Mouse (Mus musculus) limb, embryonic 10.5 days (tissue): Measurements from ENCODE around the gene Gjc3. TPM values are rescaled to one million over a fixed set of nuclear protein-coding genes. Genes with fewer than 3 reads are reported as not detected.

Experiments
- DNase-seq: peaks from one replicate; pipeline ENCODE4 v3.0.0-alpha.2; 2017; ENCODE audit warnings: low spot score
- H3K27ac ChIP-seq: fragments of 300-500 bp; sonication (generic); 2 replicates; pipeline ENCODE4 v1.5.1; 2016; ENCODE audit warnings: mild to moderate bottlenecking
- H3K27me3 ChIP-seq: fragments of 300-500 bp; sonication (generic); 2 replicates; pipeline ENCODE4 v1.6.1; 2016; ENCODE audit warnings: low read depth, mild to moderate bottlenecking; ENCODE audit not compliant: poor library complexity, severe bottlenecking
- H3K36me3 ChIP-seq: fragments of 300-500 bp; sonication (generic); 2 replicates; pipeline ENCODE4 v1.6.1; 2016; ENCODE audit warnings: mild to moderate bottlenecking, moderate library complexity
- H3K4me1 ChIP-seq: fragments of 300-500 bp; sonication (generic); 2 replicates; pipeline ENCODE4 v1.6.1; 2016
- H3K4me3 ChIP-seq: fragments of 300-500 bp; sonication (generic); 2 replicates; pipeline ENCODE4 v1.5.1; 2016; ENCODE audit warnings: mild to moderate bottlenecking, moderate library complexity
- H3K9me3 ChIP-seq: fragments of 300-500 bp; sonication (generic); replicated peaks from 2 replicates; pipeline ENCODE4 v1.6.1; 2016; ENCODE audit warnings: mild to moderate bottlenecking
- WGBS: fragments of 180-500 bp; shearing (Covaris S2); methylation state at CpG from one replicate; pipeline ENCODE4 v1.1.7; 2016; 5-methylcytosine and 5-hydroxymethylcytosine counted together
- polyA plus RNA-seq: library from polyadenylated mRNA; unstranded; fragments of >200 nt; fragmentation: Nextera tagmentation; extraction: Ambion mirVana; gene quantifications from 2 replicates; pipeline ENCODE4 v1.2.1, GENCODE M21; 2016

The Gjc3 gene
- 0.04 TPM in 1 of 2 replicates, not detected in the other for polyA plus RNA-seq

DNA sequence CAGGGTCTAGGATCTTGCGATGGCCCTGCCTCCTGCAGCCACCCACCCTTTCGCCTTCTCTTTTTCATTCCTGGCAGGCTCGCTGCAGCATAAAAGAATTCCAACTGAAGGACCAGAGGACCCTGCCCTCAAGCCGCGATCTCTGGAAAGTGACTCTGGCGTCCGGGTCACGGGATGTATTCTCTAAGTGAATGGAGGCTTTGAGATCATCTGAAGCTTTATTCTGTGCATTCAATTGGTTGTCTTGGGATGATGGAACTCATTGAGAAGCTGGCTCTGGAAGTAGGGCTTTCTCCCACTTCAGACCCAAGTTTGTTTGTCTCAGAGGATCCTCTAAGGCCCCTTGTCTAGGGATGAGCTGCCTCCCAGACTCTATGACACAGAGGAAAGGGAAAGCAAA is at the start of gene Gjc3:
Gene Gjc3 (minus strand): TSS at position 154 of the 400 bp plus-strand sequence.
- Histone ChIP-seq H3K27me3 (no peaks in the 10 kb centered on the region), H3K4me1 (no peaks in the 10 kb centered on the region), H3K27ac (no peak within 1 kb of the TSS), H3K9me3 (no peaks in the 10 kb centered on the region), H3K36me3 (no peaks in the 10 kb centered on the region), H3K4me3 (no peak within 1 kb of the TSS)
- DNase-seq: no peak
- 89% methylated on average over 8 of the region's 8 CpGs for WGBS

DNA sequence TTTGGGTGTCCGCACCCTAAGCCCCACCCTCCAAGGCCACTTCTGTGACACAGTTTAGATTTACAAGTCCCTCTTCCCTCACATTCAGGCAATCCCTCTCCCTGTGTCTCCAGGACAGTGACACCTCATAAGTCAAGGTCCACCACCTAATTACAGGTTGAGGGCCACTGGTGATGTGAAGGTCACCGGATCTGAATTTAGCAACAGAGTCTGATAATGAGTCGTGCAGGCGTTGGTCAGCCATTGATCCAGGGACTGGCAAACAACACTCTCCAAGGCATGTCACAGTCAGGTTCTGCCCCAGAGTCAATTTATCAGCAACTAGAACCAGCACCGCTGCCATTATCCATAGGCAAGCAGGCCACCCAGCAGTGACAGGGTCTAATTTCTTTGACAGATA is 49.5 kb upstream of the Gjc3 start:
- 85% methylated on average over 5 of the region's 5 CpGs for WGBS
- Histone ChIP-seq H3K9me3 (no peaks in the 10 kb centered on the region), H3K4me1 (no peaks in the 10 kb centered on the region), H3K36me3 (no peaks in the 10 kb centered on the region), H3K27ac (no peak overlapping the region), H3K4me3 (no peak overlapping the region), H3K27me3 (no peaks in the 10 kb centered on the region)
- no peak for DNase-seq

- H3K36me3 ChIP-seq: no peaks in the 10 kb centered on the region
- no peak overlapping the region for H3K27ac ChIP-seq
- H3K4me1 ChIP-seq: no peaks in the 10 kb centered on the region
- H3K27me3 ChIP-seq: no peaks in the 10 kb centered on the region
- no peak for DNase-seq
- WGBS: 88% methylated on average over 5 of the region's 5 CpGs
- H3K9me3 ChIP-seq: no peaks in the 10 kb centered on the region
- no peak overlapping the region for H3K4me3 ChIP-seq
Measured at GRCm38 (mm10) chr5:138009437-138009836, 46.5 kb upstream of the Gjc3 start.

DNA sequence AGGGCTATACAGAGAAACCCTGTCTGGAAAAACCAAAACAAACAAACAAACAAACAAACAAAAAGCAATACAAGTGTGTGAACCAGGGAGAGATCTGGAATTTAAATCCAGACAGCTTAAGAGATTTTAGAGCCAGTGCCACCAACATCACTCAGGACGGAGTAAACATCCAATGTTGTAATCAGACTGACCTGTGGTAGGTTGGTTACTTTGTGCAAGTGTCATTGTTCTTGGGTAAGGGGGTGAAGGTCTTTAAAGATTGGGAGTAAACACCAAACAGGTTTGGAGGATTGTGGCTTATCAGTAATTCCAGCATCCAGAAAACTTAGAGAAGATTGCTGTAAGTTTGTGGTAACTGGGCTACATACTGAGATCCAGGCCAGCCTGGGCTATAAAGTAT is 23.5 kb upstream of the Gjc3 start:
- no peaks in the 10 kb centered on the region for H3K4me1 ChIP-seq
- peak; percentile 2 for DNase-seq
- no peaks in the 10 kb centered on the region for H3K9me3 ChIP-seq
- H3K36me3 ChIP-seq: no peaks in the 10 kb centered on the region
- H3K4me3 ChIP-seq: no peak overlapping the region
- 74% methylated on average over 1 of the region's 1 CpGs for WGBS
- H3K27me3 ChIP-seq: no peaks in the 10 kb centered on the region
- H3K27ac ChIP-seq: no peak overlapping the region

DNA sequence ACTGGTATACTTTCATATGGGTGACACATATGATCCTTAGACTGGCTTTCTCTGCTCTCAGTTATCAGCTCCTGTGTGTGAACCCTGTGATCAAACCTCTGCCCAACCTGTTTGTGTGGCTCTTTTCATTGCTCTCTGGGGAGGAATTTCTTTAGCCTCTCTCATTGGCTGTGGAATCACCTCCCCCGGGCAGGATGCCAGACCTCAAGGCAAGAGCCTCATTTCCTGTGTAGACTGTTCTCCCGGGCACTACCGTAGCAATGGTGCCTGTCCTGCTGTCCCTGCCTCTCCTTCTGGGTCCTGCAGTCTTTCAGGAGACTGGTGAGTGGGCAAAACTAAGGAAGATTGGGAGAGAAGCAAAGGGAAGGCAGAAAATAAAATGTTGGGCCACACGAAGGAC is 18.4 kb upstream of the Gjc3 start, which contains the start of gene Azgp1:
Gene Azgp1 (plus strand): TSS at position 221 of the 400 bp plus-strand sequence.
- Histone ChIP-seq H3K9me3 (no peaks in the 10 kb centered on the region), H3K36me3 (no peaks in the 10 kb centered on the region), H3K4me3 (no peak within 1 kb of the TSS), H3K27ac (no peak within 1 kb of the TSS), H3K4me1 (no peaks in the 10 kb centered on the region), H3K27me3 (no peaks in the 10 kb centered on the region)
- WGBS: 84% methylated on average over 4 of the region's 4 CpGs
- DNase-seq: no peak

DNA sequence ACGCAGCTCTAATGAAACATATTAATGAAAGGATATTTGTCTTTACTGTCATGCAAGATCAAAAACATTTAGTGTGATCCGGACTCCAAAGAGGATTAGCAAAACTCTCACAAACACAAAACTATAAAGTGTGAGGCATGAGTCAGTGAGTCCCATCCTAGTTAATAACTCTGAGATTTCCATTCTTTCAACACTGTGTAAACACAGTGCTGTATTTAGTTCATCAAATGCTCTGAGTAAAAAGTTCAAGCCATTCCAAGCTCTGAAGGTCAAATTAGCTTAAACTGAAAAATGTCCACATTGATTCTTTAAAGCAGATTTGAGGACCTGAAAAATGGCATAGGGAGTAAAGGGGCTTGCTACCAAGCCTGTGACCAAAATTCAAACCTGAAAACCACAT is 16.2 kb upstream of the Gjc3 start:
- H3K27ac ChIP-seq: no peak overlapping the region
- no peaks in the 10 kb centered on the region for H3K36me3 ChIP-seq
- WGBS: 82% methylated on average over 2 of the region's 2 CpGs
- DNase-seq: no peak
- no peaks in the 10 kb centered on the region for H3K27me3 ChIP-seq
- H3K9me3 ChIP-seq: no peaks in the 10 kb centered on the region
- H3K4me1 ChIP-seq: no peaks in the 10 kb centered on the region
- no peak overlapping the region for H3K4me3 ChIP-seq

GRCm38 (mm10) chr5:137977291-137977690 is 14.4 kb upstream of the Gjc3 start:
- no peaks in the 10 kb centered on the region for H3K27me3 ChIP-seq
- 50% methylated on average over 1 of the region's 1 CpGs for WGBS
- no peak overlapping the region for H3K4me3 ChIP-seq
- H3K27ac ChIP-seq: no peak overlapping the region
- H3K9me3 ChIP-seq: no peaks in the 10 kb centered on the region
- DNase-seq: no peak
- H3K4me1 ChIP-seq: no peaks in the 10 kb centered on the region
- H3K36me3 ChIP-seq: no peaks in the 10 kb centered on the region

DNA sequence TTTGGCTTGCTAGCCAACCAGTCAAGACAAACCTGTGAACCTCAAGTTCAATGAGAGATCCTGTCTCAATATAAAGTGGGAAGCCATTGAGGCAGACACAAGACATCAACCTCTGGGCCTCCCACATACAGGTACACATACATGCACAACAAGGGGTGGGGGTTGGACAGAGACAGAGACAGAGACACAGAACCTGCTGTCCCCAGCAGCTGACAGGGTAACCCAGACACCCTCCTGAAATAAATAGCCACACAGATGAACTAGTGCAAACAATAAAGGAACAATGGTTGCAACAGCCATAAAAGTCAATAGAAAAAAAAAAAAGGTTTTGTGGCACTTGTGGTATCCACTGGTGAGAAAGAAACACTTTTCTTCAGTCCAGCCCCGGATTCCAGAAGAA is 12.5 kb upstream of the Gjc3 start:
- WGBS: 67% methylated on average over 1 of the region's 1 CpGs
- H3K36me3 ChIP-seq: no peaks in the 10 kb centered on the region
- no peaks in the 10 kb centered on the region for H3K9me3 ChIP-seq
- no peaks in the 10 kb centered on the region for H3K4me1 ChIP-seq
- no peak overlapping the region for H3K27ac ChIP-seq
- no peaks in the 10 kb centered on the region for H3K27me3 ChIP-seq
- no peak for DNase-seq
- no peak overlapping the region for H3K4me3 ChIP-seq

DNA sequence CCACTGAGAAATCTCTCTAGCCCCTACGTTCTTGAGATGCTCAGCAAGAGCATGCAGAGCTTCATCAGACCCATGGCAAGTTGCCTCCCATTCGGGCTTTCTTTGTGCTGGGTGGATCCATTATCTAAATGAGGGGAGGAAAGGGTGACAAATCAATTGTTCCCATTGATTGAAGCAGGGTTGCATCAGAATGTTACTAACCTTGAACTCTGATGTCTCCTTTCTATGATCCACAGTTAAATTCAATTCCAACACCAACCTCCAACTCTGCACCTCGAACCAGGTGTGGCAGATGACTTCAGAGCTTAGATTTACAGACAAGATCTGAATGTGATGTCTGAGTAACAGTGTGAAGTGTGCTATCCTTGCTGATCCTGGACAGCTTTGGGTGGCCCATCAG is 11.8 kb upstream of the Gjc3 start:
- Histone ChIP-seq H3K4me3 (no peak overlapping the region), H3K9me3 (no peaks in the 10 kb centered on the region), H3K27me3 (no peaks in the 10 kb centered on the region), H3K27ac (no peak overlapping the region), H3K36me3 (no peaks in the 10 kb centered on the region), H3K4me1 (no peaks in the 10 kb centered on the region)
- no peak for DNase-seq
- 77% methylated on average over 3 of the region's 3 CpGs for WGBS

GRCm38 (mm10) chr5:137973738-137974137 is 10.8 kb upstream of the Gjc3 start:
- no peak for DNase-seq
- H3K4me3 ChIP-seq: no peak overlapping the region
- 55% methylated on average over 3 of the region's 3 CpGs for WGBS
- H3K9me3 ChIP-seq: no peaks in the 10 kb centered on the region
- no peak overlapping the region for H3K27ac ChIP-seq
- H3K4me1 ChIP-seq: no peaks in the 10 kb centered on the region
- no peaks in the 10 kb centered on the region for H3K36me3 ChIP-seq
- no peaks in the 10 kb centered on the region for H3K27me3 ChIP-seq

GRCm38 (mm10) chr5:137973161-137973560 is 10.3 kb upstream of the Gjc3 start:
- WGBS: 73% methylated on average over 2 of the region's 2 CpGs
- no peak overlapping the region for H3K4me3 ChIP-seq

GRCm38 (mm10) chr5:137966492-137966891 is 3.6 kb upstream of the Gjc3 start:
- Histone ChIP-seq H3K27me3 (no peaks in the 10 kb centered on the region), H3K36me3 (no peaks in the 10 kb centered on the region), H3K9me3 (no peaks in the 10 kb centered on the region), H3K4me3 (no peak overlapping the region), H3K27ac (no peak overlapping the region), H3K4me1 (no peaks in the 10 kb centered on the region)
- DNase-seq: no peak

More at GRCm38 (mm10) chr5:137973161-137973560, 10.3 kb upstream of the Gjc3 start:
- no peak for DNase-seq
- H3K4me1 ChIP-seq: no peaks in the 10 kb centered on the region
- H3K27me3 ChIP-seq: no peaks in the 10 kb centered on the region
- no peaks in the 10 kb centered on the region for H3K9me3 ChIP-seq
- no peaks in the 10 kb centered on the region for H3K36me3 ChIP-seq
- no peak overlapping the region for H3K27ac ChIP-seq

GRCm38 (mm10) chr5:137956404-137956803 is 6.5 kb downstream of the Gjc3 start:
- H3K27me3 ChIP-seq: no peaks in the 10 kb centered on the region
- DNase-seq: no peak
- WGBS: 92% methylated on average over 3 of the region's 3 CpGs
- H3K4me1 ChIP-seq: no peaks in the 10 kb centered on the region
- H3K9me3 ChIP-seq: no peaks in the 10 kb centered on the region
- no peak overlapping the region for H3K27ac ChIP-seq
- H3K4me3 ChIP-seq: no peak overlapping the region
- no peaks in the 10 kb centered on the region for H3K36me3 ChIP-seq

- H3K9me3 ChIP-seq: no peaks in the 10 kb centered on the region
- no peaks in the 10 kb centered on the region for H3K27me3 ChIP-seq
- H3K4me3 ChIP-seq: no peak overlapping the region
- no peaks in the 10 kb centered on the region for H3K4me1 ChIP-seq
- no peak overlapping the region for H3K27ac ChIP-seq
- no peak for DNase-seq
- H3K36me3 ChIP-seq: no peaks in the 10 kb centered on the region
- WGBS: 53% methylated on average over 6 of the region's 6 CpGs
Measured at GRCm38 (mm10) chr5:137951218-137951617, 11.7 kb downstream of the Gjc3 start.
